Mouse (Mus musculus): ENCODE results near the gene Rasal1.
A peak's percentile ranks its signal among the peaks of the same experiment; 100 is the strongest.

Rasal1 gene

DNA sequence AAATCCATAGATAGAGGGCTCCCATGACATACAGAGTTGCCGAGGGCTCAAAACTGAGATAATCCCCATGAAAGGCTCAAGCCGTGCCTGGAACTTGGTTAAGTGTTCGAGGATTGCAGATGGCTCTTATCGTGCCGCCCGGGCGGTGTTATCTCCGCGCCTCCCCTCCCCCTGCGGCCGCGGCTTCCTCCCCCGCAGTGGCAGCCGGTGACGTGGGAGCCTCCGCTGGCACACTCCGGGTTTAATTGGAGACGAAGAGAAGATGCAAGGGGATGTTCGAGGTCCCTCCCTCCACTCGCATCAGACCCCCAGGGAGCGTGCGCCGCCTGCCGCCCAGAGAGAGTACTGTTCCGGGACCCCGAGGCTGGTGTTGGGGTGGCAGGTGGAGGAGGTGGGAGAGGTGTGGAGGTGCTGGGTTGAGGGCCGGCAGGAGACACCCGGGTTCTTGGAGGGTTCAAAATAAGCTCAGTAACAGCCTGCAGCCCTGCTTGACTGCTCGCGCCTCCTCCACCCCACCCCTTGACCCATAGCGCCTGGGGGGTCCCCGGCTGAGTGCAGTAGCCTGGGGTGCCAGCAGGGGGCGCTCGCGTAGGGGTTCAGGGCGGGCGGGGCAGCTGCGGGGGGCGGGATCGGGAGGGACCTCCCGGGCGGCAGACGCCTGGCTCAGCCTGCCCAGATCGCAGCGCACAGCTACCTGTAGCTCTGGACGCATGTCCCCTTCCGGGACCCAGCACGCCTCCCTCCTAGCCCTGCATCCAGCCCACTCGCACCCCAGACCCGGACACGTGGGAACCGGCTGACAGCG is at the start of gene Rasal1:
Gene Rasal1, plus strand, starts transcription at position 244 of the 805 bp plus-strand sequence.
- DNase-seq (ENCODE audit: low read depth): peak; percentile 69

- no peak for DNase-seq (ENCODE audit: low read depth)
These were observed 49.0 kb upstream of the Rasal1 start for GRCm38 (mm10) chr5:120599625-120600024.

DNA sequence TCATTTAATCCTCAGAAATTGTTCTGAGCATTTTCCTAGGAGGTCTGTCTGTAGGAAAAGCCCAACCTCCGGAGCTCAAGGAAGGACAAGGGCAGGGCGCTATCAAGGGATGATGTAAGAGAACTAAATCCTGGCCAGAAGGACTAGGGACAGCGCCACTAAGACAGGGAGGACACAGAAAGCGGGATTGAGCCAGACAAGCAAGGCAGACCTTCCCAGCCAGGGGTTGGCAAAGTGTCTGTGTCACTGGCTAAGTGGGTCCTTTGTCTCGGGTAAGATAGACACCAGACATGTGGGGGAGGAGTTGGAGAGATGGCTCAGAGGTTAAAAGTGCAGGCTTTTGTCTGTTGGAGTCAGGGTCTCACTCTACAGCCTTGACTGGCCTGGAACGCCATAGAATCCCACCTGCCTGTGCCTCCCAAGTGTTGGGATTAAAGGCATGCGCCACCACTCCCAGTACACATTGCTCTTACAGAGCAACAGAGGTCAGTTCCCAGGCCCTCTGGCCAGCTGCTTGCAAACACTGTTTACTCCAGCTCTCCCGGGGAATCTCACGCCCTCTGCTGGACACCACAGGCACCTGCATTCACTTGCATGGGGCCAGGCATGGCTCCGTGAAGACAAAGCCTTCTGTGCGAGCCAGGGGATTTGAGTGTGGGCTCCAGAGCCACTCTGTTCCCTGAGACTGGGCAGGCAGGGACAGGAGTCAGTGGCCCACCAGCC is 47.5 kb upstream of the Rasal1 start:
- no peak for DNase-seq (ENCODE audit: low read depth)

DNA sequence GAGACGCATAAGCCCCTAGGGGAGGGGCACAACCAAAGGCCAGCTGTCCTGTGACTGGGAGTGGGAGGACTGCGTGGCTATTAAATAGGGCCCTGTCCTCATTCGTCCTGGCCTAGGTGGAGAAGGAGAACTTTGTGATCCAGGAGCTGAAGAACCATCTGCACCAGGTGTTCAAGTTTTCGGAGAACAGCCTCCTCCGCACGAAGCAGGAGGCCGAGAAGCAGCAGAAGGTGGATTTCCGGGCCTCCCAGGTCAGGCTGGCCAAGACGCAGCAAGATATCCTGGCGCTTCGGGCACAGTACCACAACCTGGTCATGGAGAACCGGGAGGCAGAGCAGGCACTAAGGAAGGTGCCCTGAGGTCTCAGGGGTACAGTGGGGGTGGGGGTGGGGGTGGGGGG is 46.4 kb upstream of the Rasal1 start:
- DNase-seq (ENCODE audit: low read depth): no peak

- DNase-seq (ENCODE audit: low read depth): no peak
These were observed 45.1 kb upstream of the Rasal1 start for GRCm38 (mm10) chr5:120603515-120603914.

GRCm38 (mm10) chr5:120604839-120605238 is 43.8 kb upstream of the Rasal1 start:
- peak; percentile 90 for DNase-seq (ENCODE audit: low read depth)

DNA sequence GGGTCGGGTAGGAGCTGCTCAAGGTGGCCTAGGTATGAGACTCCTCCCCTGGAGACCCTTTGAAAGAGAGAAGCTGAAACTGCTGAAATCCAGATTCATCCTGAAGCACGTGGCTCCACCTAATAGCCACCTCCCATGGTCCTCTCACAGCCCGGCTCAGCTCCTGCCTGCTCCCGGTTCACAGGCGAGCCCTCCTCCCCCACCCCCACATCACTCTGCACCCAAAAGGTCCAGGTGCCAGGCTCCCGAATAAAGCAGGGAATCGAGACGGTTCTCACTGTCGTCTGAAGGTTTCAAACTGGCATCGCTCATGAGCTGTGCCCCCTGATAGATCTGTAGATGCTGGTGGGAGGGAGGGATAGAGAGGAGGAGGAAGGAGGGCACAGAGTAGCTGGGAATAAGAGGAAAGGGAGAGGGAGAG is 43.4 kb upstream of the Rasal1 start:
- no peak for DNase-seq (ENCODE audit: low read depth)

DNA sequence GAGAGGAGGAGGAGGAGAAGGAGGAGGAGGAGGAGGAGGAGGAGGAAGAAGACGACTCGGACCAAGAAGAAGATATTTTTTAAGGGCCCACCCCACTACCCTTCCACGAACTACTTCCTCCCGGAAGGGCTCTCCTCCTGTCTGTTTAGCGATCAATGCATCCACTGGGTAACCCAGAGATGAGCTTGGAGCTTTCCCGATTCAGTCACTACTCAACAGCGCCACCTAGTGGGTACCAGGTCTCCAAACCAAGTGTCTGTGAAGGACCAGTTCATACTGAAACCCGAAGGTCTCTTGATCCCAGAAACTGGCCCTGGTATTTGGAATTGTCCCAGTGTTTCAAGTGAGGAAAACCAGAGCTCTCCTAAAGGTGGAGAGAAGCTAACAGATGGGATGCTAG is 42.9 kb upstream of the Rasal1 start:
- DNase-seq (ENCODE audit: low read depth): peak; percentile 94

DNA sequence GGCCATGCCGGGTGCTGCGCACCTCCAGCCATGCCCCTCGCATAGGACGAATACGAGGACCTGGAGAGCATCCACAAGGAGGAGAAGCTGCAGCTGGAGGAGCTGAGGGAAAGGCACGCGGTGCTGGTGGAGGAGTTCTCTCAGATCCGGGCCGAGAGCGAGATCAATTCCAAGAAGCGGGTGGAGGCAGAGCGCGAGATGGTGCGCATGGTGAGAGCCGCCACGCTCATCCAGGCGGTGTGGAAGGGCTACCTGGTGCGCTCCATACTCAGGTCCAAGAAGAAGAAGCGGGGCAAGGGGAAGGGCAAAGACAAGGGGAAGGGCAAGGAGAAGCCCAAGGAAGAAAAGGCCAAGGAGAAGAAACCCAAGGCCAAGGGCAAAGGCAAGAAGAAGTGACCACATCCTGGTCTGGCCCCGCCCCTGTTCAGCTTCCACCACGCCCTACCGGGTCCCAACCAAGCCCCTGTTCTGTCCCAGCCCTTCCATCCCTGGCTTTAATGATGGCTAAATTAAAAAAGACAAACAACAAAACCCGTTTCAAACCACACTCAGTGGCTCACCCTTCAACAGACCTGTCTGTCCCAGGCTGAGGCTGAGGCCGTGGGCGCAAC is 41.9 kb upstream of the Rasal1 start:
- DNase-seq (ENCODE audit: low read depth): no peak

- no peak for DNase-seq (ENCODE audit: low read depth)
These were observed 41.3 kb upstream of the Rasal1 start for GRCm38 (mm10) chr5:120607335-120607734.

GRCm38 (mm10) chr5:120609246-120609775 is 39.3 kb upstream of the Rasal1 start:
- DNase-seq (ENCODE audit: low read depth): no peak

DNA sequence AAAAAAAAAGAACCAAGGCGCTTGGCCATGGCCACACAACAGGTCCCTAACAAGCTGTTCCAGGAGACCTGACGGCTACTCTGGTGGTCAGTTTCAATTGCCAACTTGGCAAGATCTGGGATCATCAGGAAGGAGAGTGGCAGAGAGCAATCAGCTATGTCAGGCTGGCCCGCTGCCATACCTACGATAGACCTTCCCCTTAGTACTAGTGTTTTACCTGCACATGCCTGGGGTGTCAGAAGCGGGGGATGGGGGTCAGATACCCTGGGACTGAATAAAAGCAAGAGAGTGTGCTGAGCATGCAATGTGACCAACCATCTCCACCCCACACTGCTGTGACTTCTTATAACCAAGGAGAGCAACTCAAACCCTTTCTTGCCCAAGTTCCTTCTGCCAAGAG is 37.7 kb upstream of the Rasal1 start:
- DNase-seq (ENCODE audit: low read depth): no peak

- no peak for DNase-seq (ENCODE audit: low read depth)
These were observed 37.2 kb upstream of the Rasal1 start for GRCm38 (mm10) chr5:120611416-120611815.

- peak; percentile 89 for DNase-seq (ENCODE audit: low read depth)
These were observed 36.2 kb upstream of the Rasal1 start, which contains the start of the genes Rita1 and Ddx54 for GRCm38 (mm10) chr5:120612442-120612821. Gene Rita1, minus strand, starts transcription at chr5:120612589. Gene Ddx54, plus strand, starts transcription at chr5:120612739.

- DNase-seq (ENCODE audit: low read depth): peak; percentile 100
These were observed 35.6 kb upstream of the Rasal1 start for GRCm38 (mm10) chr5:120612822-120613604.

DNA sequence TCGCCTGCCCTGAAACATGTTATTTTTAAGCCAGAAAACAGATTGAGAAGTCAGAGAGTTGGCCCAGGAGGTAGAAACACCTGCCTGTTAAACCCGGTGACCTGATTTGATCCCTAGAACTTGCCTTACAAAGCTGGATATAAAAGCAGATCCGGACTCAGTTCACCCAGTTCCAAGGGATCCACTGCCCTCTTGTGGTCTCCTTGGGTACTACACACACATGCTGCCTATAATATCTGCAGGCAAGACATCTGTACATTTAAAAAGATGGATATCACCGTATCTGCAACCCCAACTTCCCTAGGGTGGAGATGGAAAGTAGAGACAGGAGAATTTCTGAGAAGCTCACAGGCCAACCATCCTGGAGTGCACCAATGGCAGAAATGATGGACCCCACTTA is 32.7 kb upstream of the Rasal1 start:
- no peak for DNase-seq (ENCODE audit: low read depth)

- no peak for DNase-seq (ENCODE audit: low read depth)
These were observed 29.8 kb upstream of the Rasal1 start for GRCm38 (mm10) chr5:120618778-120619177.

DNA sequence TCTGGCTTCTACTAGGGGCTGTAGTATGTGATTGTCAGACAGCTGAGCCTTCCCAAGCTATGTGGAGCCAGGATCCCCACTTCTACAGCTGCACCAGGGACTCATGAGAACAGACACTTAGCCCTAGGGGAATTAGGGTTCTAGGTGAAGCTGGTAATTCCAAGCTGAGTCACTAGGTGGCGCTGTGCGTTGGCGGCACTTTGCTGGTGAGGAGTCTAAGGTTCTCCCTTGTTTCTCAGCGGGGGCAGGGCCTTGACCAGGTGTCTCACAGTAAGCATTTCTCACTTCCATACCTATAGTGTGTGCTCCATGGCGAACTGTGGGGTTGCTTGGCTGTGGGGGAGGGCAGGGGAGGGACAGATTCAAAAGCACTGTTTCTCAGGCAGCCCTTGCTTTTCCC is 29.4 kb upstream of the Rasal1 start:
- DNase-seq (ENCODE audit: low read depth): peak; percentile 65

GRCm38 (mm10) chr5:120620375-120621077 is 28.1 kb upstream of the Rasal1 start:
- peak; percentile 87 for DNase-seq (ENCODE audit: low read depth)

GRCm38 (mm10) chr5:120621078-120621765 is 27.4 kb upstream of the Rasal1 start:
- no peak for DNase-seq (ENCODE audit: low read depth)

GRCm38 (mm10) chr5:120621846-120622197 is 26.8 kb upstream of the Rasal1 start:
- no peak for DNase-seq (ENCODE audit: low read depth)

Measured in c-Kit-positive CD71-negative TER-119-negative erythroid progenitor cells, embryonic 14.5 days (primary cell).